Mouse (Mus musculus): ENCODE data around the gene Ugcg. TPM values are rescaled to one million over a fixed set of nuclear protein-coding genes. Genes with fewer than 3 reads are reported as not detected.
"Not testable (repeated sequence)": the region's sequence is repeated elsewhere in the genome, so short reads cannot be mapped to it uniquely, and the experiment has no call there.

Gene Ugcg
- polyA plus RNA-seq, 1 experiment from 2014 or later: 26.6 TPM

DNA sequence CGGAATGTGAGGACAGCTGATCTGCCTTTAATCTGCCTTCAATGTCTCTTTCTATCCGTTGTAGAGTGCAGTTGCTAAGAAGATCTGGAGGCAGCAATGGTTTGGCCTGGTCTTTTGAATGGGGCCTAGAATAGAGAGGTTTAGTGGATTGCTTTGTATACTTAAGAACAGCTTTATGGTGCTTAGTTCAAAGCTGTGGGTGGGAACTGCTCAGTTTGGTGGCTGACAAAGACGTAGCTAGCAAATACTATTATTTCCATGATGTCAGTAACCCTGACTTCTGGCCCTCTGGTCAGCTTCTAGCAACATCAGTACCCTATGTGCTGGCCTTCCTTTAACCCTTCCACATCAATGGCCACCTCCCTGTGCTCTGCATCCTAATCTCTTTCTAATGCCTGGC is 68.8 kb downstream of the Ugcg start:
- no peaks in the 10 kb centered on the region for H3K9me3 ChIP-seq (ENCODE audit: control insufficient read depth, low read length)
- no peak for ATAC-seq (ENCODE audit: low read depth)

DNA sequence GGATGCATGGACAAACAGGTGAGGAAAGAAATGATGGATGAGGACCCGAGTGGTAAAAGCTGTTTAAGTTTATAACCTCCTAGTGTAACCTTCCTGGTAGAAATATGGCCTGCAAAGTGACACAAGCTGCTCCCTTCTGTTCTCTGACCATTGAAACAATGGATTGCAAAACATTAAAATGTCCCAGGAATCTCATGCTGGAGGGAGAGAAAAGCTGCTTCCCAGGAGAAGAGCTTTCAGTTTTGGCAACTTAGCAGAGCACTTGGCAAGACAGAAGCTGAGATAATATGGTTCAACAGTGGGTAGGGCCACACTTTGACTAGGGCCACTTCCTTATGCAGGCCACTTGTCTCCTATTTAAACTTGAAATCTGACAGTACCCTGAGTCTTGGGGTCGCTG is 69.7 kb downstream of the Ugcg start:
- H3K27ac ChIP-seq (ENCODE audit: low read depth, low read length): no peak overlapping the region
- no peaks in the 10 kb centered on the region for H3K9me3 ChIP-seq (ENCODE audit: control insufficient read depth, low read length)
- H3K9ac ChIP-seq (replicated peaks; ENCODE audit: low read depth, low read length): no peak overlapping the region
- no peak overlapping the region for H3K4me2 ChIP-seq (ENCODE audit: low read depth, low read length)
- 65% methylated on average over 2 of the region's 2 CpGs for WGBS
- H3K36me3 ChIP-seq (ENCODE audit: control insufficient read depth, insufficient read depth, low read length): no peaks in the 10 kb centered on the region
- no peaks in the 10 kb centered on the region for H3K4me1 ChIP-seq (ENCODE audit: control insufficient read depth, insufficient read depth, low read length)
- no peak overlapping the region for H3K4me3 ChIP-seq (ENCODE audit: low read depth, low read length)
- H3K27me3 ChIP-seq (ENCODE audit: control insufficient read depth, insufficient read depth, low read length): no peaks in the 10 kb centered on the region
- ATAC-seq (ENCODE audit: low read depth): no peak

More for the DNA sequence above, 68.8 kb downstream of the Ugcg start:
- Histone ChIP-seq H3K27ac (ENCODE audit: low read depth, low read length) (no peak overlapping the region), H3K4me1 (ENCODE audit: control insufficient read depth, insufficient read depth, low read length) (no peaks in the 10 kb centered on the region), H3K9ac (replicated peaks; ENCODE audit: low read depth, low read length) (no peak overlapping the region), H3K27me3 (ENCODE audit: control insufficient read depth, insufficient read depth, low read length) (no peaks in the 10 kb centered on the region), H3K36me3 (ENCODE audit: control insufficient read depth, insufficient read depth, low read length) (no peaks in the 10 kb centered on the region), H3K4me2 (ENCODE audit: low read depth, low read length) (no peak overlapping the region), H3K4me3 (ENCODE audit: low read depth, low read length) (no peak overlapping the region)
- WGBS: 25% methylated on average over 3 of the region's 3 CpGs

DNA sequence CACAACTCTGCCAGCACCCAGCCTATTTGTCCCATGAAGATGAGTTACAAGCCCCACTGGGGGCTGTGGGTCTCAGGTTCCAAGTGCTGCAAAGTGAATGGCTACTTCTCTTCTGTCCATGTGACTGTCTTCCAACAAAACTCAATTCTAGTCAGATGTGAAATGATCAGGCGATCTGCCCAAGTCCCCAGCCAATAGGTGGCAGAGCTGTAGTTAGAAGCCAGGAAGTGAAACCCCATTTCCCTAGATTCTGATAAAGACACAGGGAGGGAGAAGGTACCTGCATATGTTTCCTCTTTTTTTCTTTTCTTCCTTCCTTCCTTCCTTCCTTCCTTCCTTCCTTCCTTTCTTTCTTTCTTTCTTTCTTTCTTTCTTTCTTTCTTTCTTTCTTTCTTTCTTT is 70.7 kb downstream of the Ugcg start:
- Histone ChIP-seq H3K4me2 (ENCODE audit: low read depth, low read length) (no peak overlapping the region), H3K36me3 (ENCODE audit: control insufficient read depth, insufficient read depth, low read length) (no peaks in the 10 kb centered on the region), H3K4me1 (ENCODE audit: control insufficient read depth, insufficient read depth, low read length) (no peaks in the 10 kb centered on the region), H3K27me3 (ENCODE audit: control insufficient read depth, insufficient read depth, low read length) (no peaks in the 10 kb centered on the region), H3K4me3 (ENCODE audit: low read depth, low read length) (no peak overlapping the region), H3K9ac (replicated peaks; ENCODE audit: low read depth, low read length) (no peak overlapping the region), H3K9me3 (ENCODE audit: control insufficient read depth, low read length) (no peaks in the 10 kb centered on the region), H3K27ac (ENCODE audit: low read depth, low read length) (no peak overlapping the region)
- 82% methylated on average over 1 of the region's 1 CpGs for WGBS
- ATAC-seq (ENCODE audit: low read depth): no peak

DNA sequence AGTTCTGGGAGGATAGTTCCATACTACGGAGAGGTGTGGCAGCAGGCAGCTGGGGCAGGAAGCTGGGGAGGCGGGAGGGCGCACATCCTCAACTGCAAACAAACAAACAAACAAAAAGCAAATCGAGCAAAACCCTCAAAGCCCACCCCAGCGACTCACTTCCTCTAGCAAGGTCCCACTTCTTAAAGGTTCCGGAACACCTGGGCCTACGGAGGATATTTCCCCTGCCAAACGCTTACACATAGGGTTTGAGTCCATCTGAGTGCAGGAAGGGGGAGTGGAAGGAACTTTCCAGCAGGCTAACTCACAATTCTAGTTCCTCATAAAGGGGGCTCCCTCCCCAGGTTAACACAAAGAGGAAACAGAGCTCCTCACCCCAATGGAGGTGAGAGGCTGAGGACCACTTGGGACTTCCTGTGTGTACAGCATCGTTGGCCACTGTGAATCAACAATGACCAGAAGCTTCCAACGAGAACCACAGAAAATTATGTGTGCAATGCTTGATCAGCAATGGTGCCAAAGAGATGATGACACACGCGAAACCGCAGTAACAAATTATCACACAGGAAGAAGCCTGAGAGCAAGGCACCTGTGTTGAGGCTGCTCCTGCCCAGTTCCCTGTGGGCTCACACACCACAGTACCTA is 71.9 kb downstream of the Ugcg start:
- H3K27me3 ChIP-seq (ENCODE audit: control insufficient read depth, insufficient read depth, low read length): no peaks in the 10 kb centered on the region
- H3K9me3 ChIP-seq (ENCODE audit: control insufficient read depth, low read length): no peaks in the 10 kb centered on the region
- H3K4me2 ChIP-seq (ENCODE audit: low read depth, low read length): no peak overlapping the region
- no peaks in the 10 kb centered on the region for H3K4me1 ChIP-seq (ENCODE audit: control insufficient read depth, insufficient read depth, low read length)
- no peak overlapping the region for H3K27ac ChIP-seq (ENCODE audit: low read depth, low read length)
- H3K36me3 ChIP-seq (ENCODE audit: control insufficient read depth, insufficient read depth, low read length): no peaks in the 10 kb centered on the region
- H3K9ac ChIP-seq (replicated peaks; ENCODE audit: low read depth, low read length): no peak overlapping the region
- no peak overlapping the region for H3K4me3 ChIP-seq (ENCODE audit: low read depth, low read length)
- ATAC-seq (ENCODE audit: low read depth): no peak
- 89% methylated on average over 13 of the region's 13 CpGs for WGBS

DNA sequence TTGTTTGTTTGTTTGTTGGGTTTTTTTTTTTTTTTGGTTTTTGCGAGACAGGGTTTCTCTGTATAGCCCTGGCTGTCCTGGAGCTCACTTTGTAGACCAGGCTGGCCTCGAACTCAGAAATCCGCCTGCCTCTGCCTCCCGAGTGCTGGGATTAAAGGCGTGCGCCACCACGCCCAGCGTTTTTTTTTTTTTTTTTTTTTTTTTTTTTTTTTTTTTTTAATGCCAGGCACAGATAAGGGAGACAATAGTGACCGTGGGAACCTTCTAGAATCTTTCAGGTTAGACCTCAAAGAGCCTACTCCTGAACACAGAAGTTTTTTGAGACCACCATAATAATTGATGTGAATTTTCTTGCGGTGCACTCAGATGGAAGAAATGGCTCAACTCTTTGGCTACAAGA is 72.5 kb downstream of the Ugcg start:
- H3K9me3 ChIP-seq (ENCODE audit: control insufficient read depth, low read length): not testable (repeated sequence)
- WGBS: 96% methylated on average over 3 of the region's 10 CpGs

DNA sequence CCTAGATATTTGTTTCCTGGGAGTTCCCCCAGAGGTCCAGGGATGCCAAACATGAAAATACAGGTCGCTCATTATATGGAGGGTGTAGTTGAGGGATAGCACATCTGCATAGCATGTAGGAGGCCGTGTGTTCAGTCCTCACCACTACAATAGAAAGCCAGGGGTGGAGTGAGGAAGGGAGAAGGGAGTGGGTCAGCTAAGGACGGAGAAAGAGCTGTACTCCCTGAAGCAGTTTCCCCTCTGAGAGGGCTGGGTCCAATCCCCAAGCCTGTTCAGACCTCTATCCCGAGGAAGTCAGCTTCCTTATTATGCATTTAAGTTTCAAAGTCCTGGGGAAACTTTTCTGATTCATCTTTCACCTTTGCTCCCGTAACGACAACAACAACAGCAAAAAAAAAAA is 73.1 kb downstream of the Ugcg start:
- no peak overlapping the region for H3K4me3 ChIP-seq (ENCODE audit: low read depth, low read length)
- H3K9me3 ChIP-seq (ENCODE audit: control insufficient read depth, low read length): no peaks in the 10 kb centered on the region
- 83% methylated on average over 6 of the region's 6 CpGs for WGBS
- H3K4me2 ChIP-seq (ENCODE audit: low read depth, low read length): no peak overlapping the region
- H3K9ac ChIP-seq (replicated peaks; ENCODE audit: low read depth, low read length): no peak overlapping the region
- no peaks in the 10 kb centered on the region for H3K4me1 ChIP-seq (ENCODE audit: control insufficient read depth, insufficient read depth, low read length)
- ATAC-seq (ENCODE audit: low read depth): no peak
- no peaks in the 10 kb centered on the region for H3K36me3 ChIP-seq (ENCODE audit: control insufficient read depth, insufficient read depth, low read length)
- no peaks in the 10 kb centered on the region for H3K27me3 ChIP-seq (ENCODE audit: control insufficient read depth, insufficient read depth, low read length)
- no peak overlapping the region for H3K27ac ChIP-seq (ENCODE audit: low read depth, low read length)

More for the DNA sequence above, 72.5 kb downstream of the Ugcg start:
- ATAC-seq (ENCODE audit: low read depth); H3K4me3 ChIP-seq (ENCODE audit: low read depth, low read length); H3K36me3 ChIP-seq (ENCODE audit: control insufficient read depth, insufficient read depth, low read length); H3K27ac ChIP-seq (ENCODE audit: low read depth, low read length); H3K27me3 ChIP-seq (ENCODE audit: control insufficient read depth, insufficient read depth, low read length); H3K4me2 ChIP-seq (ENCODE audit: low read depth, low read length); H3K9ac ChIP-seq (replicated peaks; ENCODE audit: low read depth, low read length); H3K4me1 ChIP-seq (ENCODE audit: control insufficient read depth, insufficient read depth, low read length): not testable (repeated sequence)

DNA sequence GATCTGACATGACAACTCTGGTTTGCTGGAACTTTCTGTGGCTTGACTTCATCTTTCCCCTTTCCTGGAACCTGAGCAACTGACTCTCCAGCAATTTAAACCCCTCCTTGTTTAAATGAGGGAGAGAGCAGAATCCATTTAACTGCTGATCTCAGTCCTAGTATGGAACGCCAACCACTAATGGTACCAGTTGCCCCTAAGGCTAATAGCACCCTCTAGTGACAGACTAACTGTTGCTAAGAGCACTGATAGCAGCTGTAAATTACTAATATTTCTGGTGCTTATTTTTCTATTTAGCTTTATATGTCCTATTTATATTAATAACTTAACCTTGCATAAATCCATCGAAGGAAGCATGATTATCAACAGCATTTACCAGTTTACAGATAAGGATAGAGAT is 74.4 kb downstream of the Ugcg start:
- ATAC-seq (ENCODE audit: low read depth): no peak

DNA sequence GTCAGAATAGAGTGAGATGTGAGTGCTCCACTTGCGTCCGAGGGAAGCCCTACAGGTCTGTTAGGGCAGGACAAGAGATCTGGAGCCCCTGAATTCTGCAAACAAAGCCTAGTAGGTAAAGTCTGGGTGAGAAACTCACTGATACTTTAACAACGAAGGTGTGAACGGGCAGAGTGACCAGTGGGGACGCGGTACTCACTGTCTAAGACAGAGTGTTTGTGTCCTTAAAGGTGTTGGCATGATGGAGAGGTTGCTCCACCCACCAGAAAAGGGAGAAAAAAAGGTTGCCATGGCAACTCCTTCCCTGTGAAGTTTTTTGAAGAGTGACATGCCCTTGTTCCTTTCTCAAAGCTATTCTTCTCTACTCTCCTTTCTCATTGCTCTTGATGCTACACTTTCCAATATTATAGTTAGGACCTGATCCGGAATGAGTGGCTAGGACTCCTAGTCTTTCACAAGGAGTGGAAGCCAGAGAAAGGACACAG is 75.6 kb downstream of the Ugcg start:
- Histone ChIP-seq H3K4me3 (ENCODE audit: low read depth, low read length) (no peak overlapping the region), H3K36me3 (ENCODE audit: control insufficient read depth, insufficient read depth, low read length) (no peaks in the 10 kb centered on the region), H3K27ac (ENCODE audit: low read depth, low read length) (no peak overlapping the region), H3K4me2 (ENCODE audit: low read depth, low read length) (no peak overlapping the region), H3K27me3 (ENCODE audit: control insufficient read depth, insufficient read depth, low read length) (no peaks in the 10 kb centered on the region), H3K9me3 (ENCODE audit: control insufficient read depth, low read length) (no peaks in the 10 kb centered on the region), H3K9ac (replicated peaks; ENCODE audit: low read depth, low read length) (no peak overlapping the region), H3K4me1 (ENCODE audit: control insufficient read depth, insufficient read depth, low read length) (no peaks in the 10 kb centered on the region)
- no peak for ATAC-seq (ENCODE audit: low read depth)
- 82% methylated on average over 7 of the region's 7 CpGs for WGBS

More for the DNA sequence above, 74.4 kb downstream of the Ugcg start:
- 90% methylated on average over 2 of the region's 2 CpGs for whole genome bisulfite sequencing
- no peaks in the 10 kb centered on the region for H3K27me3 ChIP-seq (ENCODE audit: control insufficient read depth, insufficient read depth, low read length)
- H3K4me2 ChIP-seq (ENCODE audit: low read depth, low read length): no peak overlapping the region
- no peaks in the 10 kb centered on the region for H3K9me3 ChIP-seq (ENCODE audit: control insufficient read depth, low read length)
- no peak overlapping the region for H3K27ac ChIP-seq (ENCODE audit: low read depth, low read length)
- no peaks in the 10 kb centered on the region for H3K4me1 ChIP-seq (ENCODE audit: control insufficient read depth, insufficient read depth, low read length)
- no peak overlapping the region for H3K9ac ChIP-seq (replicated peaks; ENCODE audit: low read depth, low read length)
- no peaks in the 10 kb centered on the region for H3K36me3 ChIP-seq (ENCODE audit: control insufficient read depth, insufficient read depth, low read length)
- H3K4me3 ChIP-seq (ENCODE audit: low read depth, low read length): no peak overlapping the region

DNA sequence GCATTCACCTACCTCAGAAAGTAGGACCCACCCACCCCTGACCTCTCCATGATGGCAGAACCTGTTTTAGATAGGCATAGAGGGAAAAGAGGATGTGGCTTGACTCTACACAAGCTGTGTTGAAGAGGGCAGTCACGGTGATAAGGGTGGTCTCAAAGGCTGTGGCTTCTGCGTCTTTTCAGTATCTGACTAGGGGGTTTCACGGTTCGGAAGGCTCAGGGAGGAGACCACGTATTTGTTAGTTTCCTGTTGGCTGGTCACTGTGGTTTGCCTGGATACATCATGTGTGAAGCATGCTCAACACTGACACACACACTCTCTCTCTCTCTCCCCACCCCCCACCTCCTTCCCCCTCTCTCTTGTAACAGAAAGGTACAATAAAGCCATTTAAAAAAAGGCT is 76.1 kb downstream of the Ugcg start:
- Histone ChIP-seq H3K4me1 (ENCODE audit: control insufficient read depth, insufficient read depth, low read length) (no peaks in the 10 kb centered on the region), H3K4me3 (ENCODE audit: low read depth, low read length) (no peak overlapping the region), H3K4me2 (ENCODE audit: low read depth, low read length) (no peak overlapping the region), H3K27ac (ENCODE audit: low read depth, low read length) (no peak overlapping the region), H3K36me3 (ENCODE audit: control insufficient read depth, insufficient read depth, low read length) (no peaks in the 10 kb centered on the region), H3K9me3 (ENCODE audit: control insufficient read depth, low read length) (no peaks in the 10 kb centered on the region), H3K27me3 (ENCODE audit: control insufficient read depth, insufficient read depth, low read length) (no peaks in the 10 kb centered on the region), H3K9ac (replicated peaks; ENCODE audit: low read depth, low read length) (no peak overlapping the region)
- WGBS: 97% methylated on average over 5 of the region's 5 CpGs
- no peak for ATAC-seq (ENCODE audit: low read depth)

Measured in neural tube, embryonic 14.5 days (tissue).